Mouse (Mus musculus) testis, adult 2 months (tissue): ENCODE results near the gene Ackr4. TPM values are rescaled to one million over a fixed set of nuclear protein-coding genes. Genes with fewer than 3 reads are reported as not detected.

Source experiments
- H3K27ac ChIP-seq: fragments of 200-500 bp; 2 replicates; pipeline ENCODE4 v1.5.1; 2012; ENCODE audit warnings: low read depth, low read length; ENCODE audit not compliant: control insufficient read depth, insufficient read depth
- H3K27me3 ChIP-seq: fragments of 200-500 bp; 2 replicates; pipeline ENCODE4 v1.6.1; 2012; ENCODE audit warnings: mild to moderate bottlenecking, low read length, moderate library complexity; ENCODE audit not compliant: control insufficient read depth, insufficient read depth
- H3K36me3 ChIP-seq: fragments of 200-500 bp; 2 replicates; pipeline ENCODE4 v1.6.1; 2012; ENCODE audit warnings: mild to moderate bottlenecking, low read length; ENCODE audit not compliant: control insufficient read depth, insufficient read depth
- H3K4me1 ChIP-seq: fragments of 200-500 bp; 2 replicates; pipeline ENCODE4 v1.6.1; 2012; ENCODE audit warnings: low read length; ENCODE audit not compliant: control insufficient read depth, insufficient read depth
- H3K4me3 ChIP-seq: fragments of 200-500 bp; 2 replicates; pipeline ENCODE4 v1.5.1; 2012; ENCODE audit warnings: low read depth, mild to moderate bottlenecking, low read length, moderate library complexity, mixed read lengths; ENCODE audit not compliant: control insufficient read depth
- CTCF ChIP-seq: fragments of 200-500 bp; IDR thresholded peaks from 2 replicates; pipeline ENCODE4 v1.5.1; 2012; ENCODE audit warnings: low read depth, mild to moderate bottlenecking, inconsistent platforms, low read length, moderate library complexity; ENCODE audit not compliant: control insufficient read depth, insufficient read depth, insufficient replicate concordance
- POLR2A ChIP-seq: fragments of 200-500 bp; IDR thresholded peaks from 2 replicates; pipeline ENCODE4 v1.6.1; 2012; ENCODE audit warnings: low read depth, mild to moderate bottlenecking, inconsistent platforms, low read length, moderate library complexity; ENCODE audit not compliant: control insufficient read depth
- polyA plus RNA-seq: library from polyadenylated mRNA; depleted of rRNA; stranded (reverse); fragments of >200 nt; gene quantifications from 2 replicates; pipeline ENCODE4 v1.2.3, GENCODE M21; 2012; rRNA removed

Gene Ackr4
- polyA plus RNA-seq, 1 experiment = 0.54 TPM

DNA sequence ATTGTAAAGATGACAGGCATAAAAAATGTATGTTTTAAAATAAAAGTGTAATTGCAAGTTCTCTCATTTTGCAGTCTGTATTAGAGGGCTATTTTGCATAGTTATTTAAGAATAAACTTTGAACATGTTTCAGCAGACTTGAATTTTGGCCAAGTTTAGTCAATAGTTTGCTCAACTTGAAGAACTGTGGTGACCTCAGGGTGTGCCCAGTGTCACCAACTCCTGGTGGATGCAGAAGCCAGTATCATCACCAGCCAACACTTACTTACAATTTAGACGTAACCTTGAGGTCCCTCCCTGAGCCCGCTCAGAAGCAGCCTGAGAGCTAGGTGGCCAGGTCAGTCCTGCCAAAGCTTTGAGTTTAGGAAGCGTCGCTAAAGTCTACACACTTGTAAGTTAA, 83.1 kb downstream of the Ackr4 start:
- no peaks in the 10 kb centered on the region for H3K27me3 ChIP-seq
- H3K4me1 ChIP-seq = no peaks in the 10 kb centered on the region
- H3K36me3 ChIP-seq = peaks cover 2% of the 10 kb centered on the region; the same call in 1 of the 2 replicates
- H3K27ac ChIP-seq = no peak overlapping the region
- no peak overlapping the region for H3K4me3 ChIP-seq
- TF ChIP-seq CTCF (no peak), POLR2A (no peak)

DNA sequence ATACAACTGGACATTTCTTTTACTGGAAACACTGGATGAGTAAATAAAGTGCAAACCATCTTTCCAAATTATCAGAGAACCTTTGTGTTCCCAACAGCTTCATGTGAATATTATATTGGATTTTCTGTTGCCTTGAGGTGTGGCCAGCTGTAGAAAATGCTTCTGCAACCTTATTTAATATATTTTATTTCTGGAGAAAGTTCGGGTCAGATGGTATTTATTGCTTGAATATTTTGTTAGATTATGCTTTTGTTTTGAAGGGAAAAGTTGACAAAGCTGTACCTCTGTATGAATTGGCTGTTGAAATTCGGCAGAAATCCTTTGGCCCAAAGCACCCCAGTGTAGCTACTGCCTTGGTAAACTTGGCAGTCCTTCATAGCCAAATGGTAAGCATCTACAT, 86.4 kb downstream of the Ackr4 start, which contains the start of gene Gm28305:
Gene Gm28305 (plus strand): TSS at position 301 of the 400 bp plus-strand sequence.
- H3K4me1 ChIP-seq = no peaks in the 10 kb centered on the region
- H3K4me3 ChIP-seq = no peak within 1 kb of the TSS
- TF ChIP-seq CTCF (no peak), POLR2A (no peak)
- H3K27ac ChIP-seq = no peak within 1 kb of the TSS
- H3K27me3 ChIP-seq = no peaks in the 10 kb centered on the region
- H3K36me3 ChIP-seq = no peaks in the 10 kb centered on the region

DNA sequence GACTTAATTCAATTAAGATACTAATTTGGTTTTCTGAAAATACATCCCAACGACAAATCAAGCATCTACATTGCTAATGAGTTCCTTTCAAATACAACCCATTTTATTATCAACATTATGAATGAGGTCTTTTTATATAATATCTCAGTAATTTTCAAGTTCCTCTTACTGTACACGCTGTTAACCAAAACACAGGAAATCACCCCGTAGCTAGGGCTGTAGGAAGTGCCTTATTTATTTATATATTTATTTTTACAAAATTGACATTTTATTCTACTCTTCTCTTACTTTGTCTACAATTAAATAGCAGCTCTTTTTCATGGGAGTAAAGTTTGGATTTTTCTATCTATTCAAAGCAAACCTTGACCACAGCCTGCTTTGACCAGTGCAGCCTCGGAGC, 87.0 kb downstream of the Ackr4 start:
- no peaks in the 10 kb centered on the region for H3K36me3 ChIP-seq
- no peaks in the 10 kb centered on the region for H3K27me3 ChIP-seq
- no peaks in the 10 kb centered on the region for H3K4me1 ChIP-seq
- H3K4me3 ChIP-seq = no peak overlapping the region
- no peak for TF ChIP-seq CTCF
- TF ChIP-seq POLR2A = no peak
- no peak overlapping the region for H3K27ac ChIP-seq

DNA sequence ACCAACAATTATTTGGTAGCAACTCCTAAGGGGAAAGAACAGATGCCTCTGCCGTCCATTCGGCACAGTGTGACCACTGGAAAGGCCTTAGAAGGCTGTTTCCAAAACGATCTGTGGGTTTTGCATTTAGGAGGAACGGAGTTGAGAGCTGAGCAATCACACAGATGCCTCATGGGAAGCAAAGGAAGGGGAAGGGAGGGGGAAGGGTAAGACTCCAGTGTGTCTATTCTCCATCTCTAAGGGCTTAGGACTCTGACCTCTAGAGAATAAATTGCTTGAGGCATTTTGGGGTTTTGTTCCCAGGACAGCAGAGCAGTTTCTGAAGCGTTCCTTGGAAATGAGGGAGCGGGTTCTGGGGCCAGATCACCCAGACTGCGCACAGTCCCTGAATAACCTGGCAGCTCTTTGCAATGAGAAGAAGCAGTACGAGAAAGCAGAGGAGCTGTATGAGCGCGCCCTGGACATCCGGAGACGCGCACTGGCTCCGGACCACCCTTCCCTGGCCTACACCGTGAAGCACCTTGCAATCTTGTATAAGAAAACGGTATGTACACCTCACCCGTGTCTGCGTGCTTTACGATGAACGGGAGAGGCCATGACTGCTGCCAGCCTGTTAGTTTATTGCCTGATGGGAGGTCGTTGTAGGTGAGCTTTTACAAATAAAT, 87.6 kb downstream of the Ackr4 start:
- H3K27ac ChIP-seq = no peak overlapping the region
- H3K4me1 ChIP-seq = no peaks in the 10 kb centered on the region
- no peak for TF ChIP-seq POLR2A
- no peak for TF ChIP-seq CTCF
- no peak overlapping the region for H3K4me3 ChIP-seq
- no peaks in the 10 kb centered on the region for H3K27me3 ChIP-seq
- H3K36me3 ChIP-seq = no peaks in the 10 kb centered on the region

DNA sequence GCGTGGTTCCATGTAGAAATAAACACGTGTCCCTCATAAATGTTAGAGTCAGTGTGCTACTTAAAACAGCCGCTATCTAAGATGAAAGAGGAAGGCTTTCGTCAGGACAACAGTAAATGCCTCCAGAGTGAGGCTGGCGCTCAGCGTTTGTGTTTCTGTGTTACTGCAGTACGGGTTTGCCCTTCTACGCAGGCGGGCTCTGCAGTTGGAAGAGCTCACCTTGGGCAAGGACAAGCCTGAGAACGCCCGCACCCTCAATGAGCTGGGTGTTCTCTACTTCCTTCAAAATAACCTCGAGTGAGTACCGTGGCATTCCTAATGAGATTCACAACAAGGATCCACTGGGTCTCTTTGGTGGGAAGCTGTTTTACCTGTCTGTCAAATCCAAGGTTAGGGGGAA, 88.5 kb downstream of the Ackr4 start:
- H3K4me3 ChIP-seq = no peak overlapping the region
- TF ChIP-seq CTCF (no peak), POLR2A (no peak)
- no peaks in the 10 kb centered on the region for H3K36me3 ChIP-seq
- H3K27me3 ChIP-seq = no peaks in the 10 kb centered on the region
- H3K27ac ChIP-seq = no peak overlapping the region
- no peaks in the 10 kb centered on the region for H3K4me1 ChIP-seq

DNA sequence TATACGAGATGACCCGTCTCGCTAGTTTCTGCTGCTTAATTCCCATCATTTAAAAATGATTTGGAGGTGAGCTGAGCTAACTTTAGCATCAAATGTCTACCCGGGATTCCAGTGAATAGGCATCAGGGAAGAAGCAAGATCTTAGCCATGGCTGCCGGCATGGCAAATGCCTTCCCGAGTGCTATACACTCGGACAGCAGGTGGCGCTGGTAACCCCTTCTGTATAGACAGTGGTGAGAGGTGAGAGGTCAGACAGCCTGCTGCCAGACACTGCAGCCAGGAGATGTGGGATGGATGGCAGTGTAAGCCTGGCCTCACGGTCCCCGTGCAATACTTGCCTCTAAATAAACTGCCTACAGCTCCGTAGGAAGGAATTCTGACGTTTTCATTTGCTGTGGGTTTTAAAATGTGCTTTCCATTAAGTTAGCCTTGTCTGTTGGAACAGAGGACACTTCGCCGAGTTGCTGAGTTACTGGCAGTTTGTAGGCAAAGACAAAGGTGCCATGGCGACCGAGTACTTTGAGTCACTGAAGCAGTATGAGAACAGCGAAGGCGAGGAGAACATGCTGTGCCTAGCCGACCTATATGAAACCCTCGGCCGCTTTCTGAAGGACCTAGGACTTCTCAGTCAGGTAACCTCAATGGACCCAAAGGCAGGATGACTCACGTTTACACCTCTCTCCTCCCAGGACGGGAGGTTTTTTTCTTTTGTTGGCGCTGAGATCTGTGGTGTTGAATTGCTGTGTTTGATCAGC, 91.3 kb downstream of the Ackr4 start:
- no peaks in the 10 kb centered on the region for H3K36me3 ChIP-seq
- H3K4me1 ChIP-seq = no peaks in the 10 kb centered on the region
- TF ChIP-seq CTCF (peak; percentile 73; the same call in 1 of the 2 replicates), POLR2A (no peak)
- H3K27me3 ChIP-seq = no peaks in the 10 kb centered on the region
- H3K4me3 ChIP-seq = no peak overlapping the region
- no peak overlapping the region for H3K27ac ChIP-seq

DNA sequence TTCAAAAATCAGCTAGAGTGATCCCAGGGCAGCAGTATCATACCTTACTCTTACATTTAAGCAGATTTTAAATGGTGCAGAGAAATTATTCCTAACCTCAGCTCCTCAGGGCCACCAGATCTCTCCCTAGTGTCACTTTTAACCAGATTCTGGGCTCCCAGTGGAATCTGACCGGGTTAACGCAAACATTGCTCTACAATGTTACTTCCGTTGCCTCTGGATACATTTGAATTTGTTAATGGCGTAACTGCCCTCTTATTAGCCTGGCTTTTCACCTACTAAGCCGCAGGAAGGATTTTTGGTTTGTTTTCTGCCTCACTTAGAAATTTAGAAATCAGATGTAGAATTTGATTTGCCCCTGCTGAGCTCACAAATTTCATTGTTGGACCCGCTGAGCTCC, 92.0 kb downstream of the Ackr4 start:
- H3K27ac ChIP-seq = no peak overlapping the region
- TF ChIP-seq CTCF = no peak
- TF ChIP-seq POLR2A = no peak
- no peaks in the 10 kb centered on the region for H3K36me3 ChIP-seq
- no peaks in the 10 kb centered on the region for H3K4me1 ChIP-seq
- no peaks in the 10 kb centered on the region for H3K27me3 ChIP-seq
- H3K4me3 ChIP-seq = no peak overlapping the region

DNA sequence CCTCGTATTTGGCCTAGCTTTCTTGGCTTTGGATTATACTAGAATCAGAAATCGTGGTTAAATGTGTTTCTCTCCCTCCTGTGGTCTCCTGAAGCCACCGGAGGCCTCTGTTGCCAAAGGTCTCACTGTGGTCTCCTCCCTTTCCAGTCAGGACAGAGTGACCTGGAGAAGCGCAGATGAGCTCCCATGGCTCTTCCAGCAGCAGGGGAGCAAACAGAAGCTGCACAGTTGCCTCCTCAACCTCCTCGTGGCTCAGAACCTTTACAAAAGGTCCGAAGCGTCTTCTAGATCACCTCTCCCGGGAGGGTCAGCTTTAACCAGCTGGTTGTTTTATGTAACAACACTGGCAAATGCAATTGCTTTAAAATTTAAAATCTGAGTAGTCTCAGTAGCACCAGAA, 92.5 kb downstream of the Ackr4 start:
- Histone ChIP-seq H3K36me3 (no peaks in the 10 kb centered on the region), H3K4me1 (no peaks in the 10 kb centered on the region), H3K27me3 (no peaks in the 10 kb centered on the region), H3K27ac (no peak overlapping the region), H3K4me3 (no peak overlapping the region)
- TF ChIP-seq POLR2A = no peak
- TF ChIP-seq CTCF = no peak

Other genes starting within 250 kb of the Ackr4 start
- gene Nphp3, start 124.4 kb downstream of the Ackr4 start, polyA plus RNA-seq = 6.4 and 10.2 TPM in 2 replicates
- not detected in 2 replicates for gene Gm28305, start 86.3 kb downstream of the Ackr4 start, polyA plus RNA-seq
- 7.1 and 8.4 TPM in 2 replicates for gene Uba5, start 63.8 kb downstream of the Ackr4 start, polyA plus RNA-seq
- gene Acad11, start 63.6 kb downstream of the Ackr4 start, polyA plus RNA-seq = 18.2 and 18.8 TPM in 2 replicates
- 22.3 and 26.7 TPM in 2 replicates for gene Dnajc13, start 136.0 kb upstream of the Ackr4 start, polyA plus RNA-seq
- 0.38 and 0.46 TPM in 2 replicates for gene Acpp, start 210.8 kb upstream of the Ackr4 start, polyA plus RNA-seq